Mouse (Mus musculus) myocyte (in vitro differentiated cells): ENCODE measurements around the gene Dyrk2. TPM values are rescaled to one million over a fixed set of nuclear protein-coding genes. Genes with fewer than 3 reads are reported as not detected.
A peak's percentile ranks its signal among the peaks of the same experiment; 100 is the strongest.

Experiments
- H3K27me3 ChIP-seq: one replicate; pipeline ENCODE4 v1.6.1; 2011; ENCODE audit not compliant: control insufficient read depth, insufficient read depth, insufficient read length
- H3K36me3 ChIP-seq: one replicate; pipeline ENCODE4 v1.6.1; 2011; ENCODE audit not compliant: control insufficient read depth, insufficient read depth
- H3K4me2 ChIP-seq: one replicate; pipeline ENCODE4 v1.6.1; 2011; ENCODE audit warnings: low read depth, control low read depth
- H3K4me3 ChIP-seq: one replicate; pipeline ENCODE4 v1.5.1; 2011; ENCODE audit warnings: mild to moderate bottlenecking, control low read depth, moderate library complexity
- H3K79me2 ChIP-seq: one replicate; pipeline ENCODE4 v1.6.1; 2011; ENCODE audit not compliant: control insufficient read depth, insufficient read depth
- H3ac ChIP-seq: one replicate; pipeline ENCODE4 v1.6.1; 2011; ENCODE audit not compliant: control insufficient read depth, insufficient read length
- CEBPB ChIP-seq: IDR thresholded peaks from 2 replicates; pipeline ENCODE4 v1.6.1; 2011; ENCODE audit warnings: mild to moderate bottlenecking, moderate library complexity; ENCODE audit not compliant: poor library complexity, insufficient read depth, severe bottlenecking
- E2F4 ChIP-seq: IDR thresholded peaks from one replicate; pipeline ENCODE4 v1.6.1; 2011; ENCODE audit warnings: mild to moderate bottlenecking, control low read depth, moderate library complexity; ENCODE audit not compliant: insufficient read depth
- MAX ChIP-seq: IDR thresholded peaks from one replicate; pipeline ENCODE4 v1.6.1; 2011; ENCODE audit warnings: low read depth, mild to moderate bottlenecking, control low read depth
- MYOD1 ChIP-seq, 3 experiments: IDR thresholded peaks; one replicate each; pipeline ENCODE4 v1.6.1; 2011; ENCODE audit warnings: control low read depth in 2 of 3, low read depth in 2 of 3, mild to moderate bottlenecking in 2 of 3, moderate library complexity in 1 of 3; ENCODE audit not compliant: insufficient read length in 2 of 3, control insufficient read depth in 1 of 3
- MYOG ChIP-seq, 3 experiments: IDR thresholded peaks; one replicate each; pipeline ENCODE4 v1.6.1; 2011; ENCODE audit warnings: control low read depth in 2 of 3, low read depth in 2 of 3, mild to moderate bottlenecking in 2 of 3; ENCODE audit not compliant: insufficient read length in 2 of 3, control insufficient read depth in 1 of 3, insufficient read depth in 1 of 3
- POLR2A ChIP-seq: IDR thresholded peaks from one replicate; pipeline ENCODE4 v1.6.1; 2011; ENCODE audit warnings: low read depth, mild to moderate bottlenecking, control low read depth, moderate library complexity; ENCODE audit not compliant: insufficient read length
- POLR2AphosphoS2 ChIP-seq: IDR thresholded peaks from one replicate; pipeline ENCODE4 v1.6.1; 2011; ENCODE audit warnings: low read depth, control low read depth; ENCODE audit not compliant: insufficient read length
- REST ChIP-seq: IDR thresholded peaks from one replicate; pipeline ENCODE4 v1.6.1; 2011; ENCODE audit warnings: mild to moderate bottlenecking, control low read depth, moderate library complexity; ENCODE audit not compliant: insufficient read depth, insufficient read length
- SRF ChIP-seq: IDR thresholded peaks from one replicate; pipeline ENCODE4 v1.6.1; 2011; ENCODE audit warnings: low read depth; ENCODE audit not compliant: control insufficient read depth, insufficient read length
- TCF12 ChIP-seq: IDR thresholded peaks from one replicate; pipeline ENCODE4 v1.6.1; 2011; ENCODE audit warnings: mild to moderate bottlenecking, control low read depth; ENCODE audit not compliant: poor library complexity, insufficient read depth, severe bottlenecking
- TCF3 ChIP-seq: IDR thresholded peaks from one replicate; pipeline ENCODE4 v1.6.1; 2011; ENCODE audit warnings: low read depth, control low read depth; ENCODE audit not compliant: insufficient read length
- USF1 ChIP-seq: IDR thresholded peaks from one replicate; pipeline ENCODE4 v1.6.1; 2011; ENCODE audit warnings: low read depth, mild to moderate bottlenecking, control low read depth, moderate library complexity
- polyA plus RNA-seq: library from polyadenylated mRNA; unstranded; fragments of >200 nt; fragmentation: generic; extraction: Trizol; gene quantifications from one replicate; pipeline ENCODE4 v1.2.1, GENCODE M21; 2012; ENCODE audit warnings: missing spikeins

The Dyrk2 gene
- polyA plus RNA-seq, 1 experiment: 24.2 TPM

DNA sequence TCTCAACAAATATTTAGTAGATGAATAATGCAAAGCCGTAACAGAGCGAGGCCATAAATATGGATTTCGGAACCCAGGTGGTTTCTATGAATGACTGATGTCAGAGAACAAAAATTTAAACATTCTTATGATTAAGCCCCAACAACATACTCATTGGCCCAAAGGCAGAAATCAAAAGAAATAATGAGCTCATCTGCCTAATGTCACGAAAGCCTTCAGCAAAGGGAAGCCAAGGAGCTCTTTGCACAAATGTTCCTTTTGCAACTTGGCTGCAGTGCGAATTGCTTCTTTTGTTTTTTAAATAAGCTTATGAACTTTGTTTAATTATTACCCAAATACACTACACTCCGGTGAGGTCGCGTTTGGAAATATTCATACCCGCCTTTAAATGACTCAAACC lies 29.4 kb downstream of the Dyrk2 start:
- TF ChIP-seq MYOD1 (IDR thresholded peaks at IDR 0.05; ENCODE audit: control insufficient read depth in 1 of 3, insufficient read length in 2 of 3, low read depth in 2 of 3): no peak
- no peak for TF ChIP-seq POLR2AphosphoS2
- no peak for TF ChIP-seq MAX
- TF ChIP-seq TCF3: no peak
- no peak for TF ChIP-seq SRF
- no peak for TF ChIP-seq CEBPB
- TF ChIP-seq POLR2A: no peak
- no peak for TF ChIP-seq E2F4
- no peak for TF ChIP-seq MYOG (IDR thresholded peaks at IDR 0.05; ENCODE audit: control insufficient read depth in 1 of 3, insufficient read depth in 1 of 3, insufficient read length in 2 of 3, low read depth in 2 of 3)
- TF ChIP-seq USF1: no peak
- no peak for TF ChIP-seq TCF12
- no peak for TF ChIP-seq REST
- Histone ChIP-seq H3K4me3 (no peak overlapping the region), H3ac (no peak overlapping the region), H3K36me3 (no peaks in the 10 kb centered on the region), H3K79me2 (no peaks in the 10 kb centered on the region), H3K4me2 (no peak overlapping the region), H3K27me3 (no peaks in the 10 kb centered on the region)

DNA sequence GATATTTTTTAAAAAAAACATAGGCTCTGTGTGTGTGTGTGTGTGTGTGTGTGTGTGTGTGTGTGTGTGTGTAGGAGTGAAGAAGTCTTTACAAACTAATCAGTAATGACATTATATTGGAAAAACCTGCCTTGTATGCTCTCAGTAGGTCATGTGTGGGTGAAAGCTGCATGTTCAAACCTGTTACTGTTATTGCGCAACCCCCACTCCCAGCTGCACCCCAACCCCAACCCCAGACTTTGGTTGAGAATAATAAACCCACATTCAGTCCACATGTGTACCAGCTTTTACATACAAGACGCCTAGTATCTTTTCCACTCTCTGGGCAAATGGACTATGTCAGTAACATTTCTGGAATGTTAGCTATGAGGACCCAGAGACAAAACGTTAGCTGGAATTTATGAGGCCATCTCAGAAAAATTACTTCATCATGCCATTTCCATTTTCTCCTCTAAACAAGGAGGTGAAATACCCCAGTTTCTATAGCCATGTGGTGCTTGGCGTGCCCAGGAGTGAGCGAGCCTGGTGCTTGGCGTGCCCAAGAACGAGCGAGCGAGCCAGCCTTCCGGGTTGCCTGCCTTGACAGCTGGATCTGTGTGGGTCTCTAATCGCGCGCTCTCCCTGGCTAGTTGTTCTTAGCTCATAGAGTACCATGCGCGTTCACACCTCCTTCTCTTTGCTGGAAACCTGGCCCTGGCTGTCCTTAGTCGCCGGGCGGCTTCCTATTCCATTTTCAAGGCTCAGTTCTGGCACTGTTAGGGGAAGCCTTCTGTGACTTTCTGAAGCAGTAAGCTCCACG lies 30.5 kb downstream of the Dyrk2 start:
- Histone ChIP-seq H3K27me3 (no peaks in the 10 kb centered on the region), H3K36me3 (no peaks in the 10 kb centered on the region), H3K4me3 (no peak overlapping the region), H3K4me2 (no peak overlapping the region), H3ac (no peak overlapping the region), H3K79me2 (no peaks in the 10 kb centered on the region)
- TF ChIP-seq TCF12 (no peak), MYOD1 (IDR thresholded peaks at IDR 0.05; ENCODE audit: control insufficient read depth in 1 of 3, insufficient read length in 2 of 3, low read depth in 2 of 3) (no peak), MYOG (IDR thresholded peaks at IDR 0.05; ENCODE audit: control insufficient read depth in 1 of 3, insufficient read depth in 1 of 3, insufficient read length in 2 of 3, low read depth in 2 of 3) (peak in 1 of 3 experiments; percentile 19), REST (no peak), POLR2AphosphoS2 (no peak), TCF3 (no peak), CEBPB (peak; percentile 86), POLR2A (no peak), USF1 (no peak), E2F4 (no peak), SRF (no peak), MAX (no peak)

DNA sequence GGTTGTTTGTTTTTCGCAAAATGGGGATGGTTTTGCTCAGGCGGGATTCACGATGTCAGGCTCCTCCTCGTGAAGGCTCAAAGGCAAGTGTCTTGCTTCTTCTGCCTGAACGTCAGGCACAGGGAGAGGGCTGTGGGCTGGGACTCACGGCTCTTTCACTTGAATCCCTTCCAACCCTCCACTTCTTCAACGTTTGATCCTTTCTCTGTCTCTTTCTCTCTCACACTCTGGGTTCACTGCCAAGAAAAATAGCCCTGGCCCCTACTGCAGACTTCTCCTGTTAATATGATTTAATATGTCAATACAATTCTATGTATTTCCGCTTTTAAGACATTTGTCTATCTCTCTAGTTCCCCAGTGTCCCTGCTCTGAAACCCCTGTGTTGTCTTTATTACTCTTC lies 32.4 kb downstream of the Dyrk2 start:
- H3K27me3 ChIP-seq: no peaks in the 10 kb centered on the region
- no peak overlapping the region for H3K4me2 ChIP-seq
- H3ac ChIP-seq: no peak overlapping the region
- no peak overlapping the region for H3K4me3 ChIP-seq
- no peaks in the 10 kb centered on the region for H3K79me2 ChIP-seq
- H3K36me3 ChIP-seq: no peaks in the 10 kb centered on the region
- TF ChIP-seq MYOG (IDR thresholded peaks at IDR 0.05; ENCODE audit: control insufficient read depth in 1 of 3, insufficient read depth in 1 of 3, insufficient read length in 2 of 3, low read depth in 2 of 3): no peak
- no peak for TF ChIP-seq TCF12
- TF ChIP-seq MYOD1 (IDR thresholded peaks at IDR 0.05; ENCODE audit: control insufficient read depth in 1 of 3, insufficient read length in 2 of 3, low read depth in 2 of 3): no peak
- TF ChIP-seq USF1: no peak
- TF ChIP-seq CEBPB: no peak
- no peak for TF ChIP-seq SRF
- no peak for TF ChIP-seq E2F4
- TF ChIP-seq MAX: no peak
- TF ChIP-seq POLR2AphosphoS2: no peak
- TF ChIP-seq TCF3: no peak
- no peak for TF ChIP-seq REST
- no peak for TF ChIP-seq POLR2A

DNA sequence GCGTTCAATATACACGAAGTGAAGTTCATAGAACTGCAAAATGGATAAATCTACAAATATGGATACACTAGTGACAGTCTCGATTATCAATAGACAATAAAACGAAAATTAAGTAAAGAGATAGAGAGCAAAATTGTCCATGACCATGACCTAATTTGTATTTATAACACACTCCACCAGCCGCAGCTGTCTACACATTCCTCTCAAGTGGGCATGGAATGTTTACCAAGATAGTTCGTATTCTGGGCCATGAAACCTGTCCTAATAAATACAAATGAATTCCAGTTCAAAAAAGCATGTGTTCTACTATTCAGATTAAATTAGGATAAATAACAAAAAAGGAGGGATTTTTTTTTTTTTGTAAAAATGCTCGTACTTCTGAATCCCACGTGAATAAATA lies 38.8 kb downstream of the Dyrk2 start:
- Histone ChIP-seq H3K36me3 (no peaks in the 10 kb centered on the region), H3K4me2 (no peak overlapping the region), H3ac (no peak overlapping the region), H3K79me2 (no peaks in the 10 kb centered on the region), H3K27me3 (no peaks in the 10 kb centered on the region), H3K4me3 (no peak overlapping the region)
- TF ChIP-seq MYOG (IDR thresholded peaks at IDR 0.05; ENCODE audit: control insufficient read depth in 1 of 3, insufficient read depth in 1 of 3, insufficient read length in 2 of 3, low read depth in 2 of 3): peak in 1 of 3 experiments; percentile 64
- TF ChIP-seq POLR2A: no peak
- no peak for TF ChIP-seq E2F4
- TF ChIP-seq TCF3: no peak
- TF ChIP-seq CEBPB: no peak
- TF ChIP-seq SRF: no peak
- TF ChIP-seq TCF12: peak; percentile 9
- peak in 2 of 3 experiments; percentile 9 to 29 for TF ChIP-seq MYOD1 (IDR thresholded peaks at IDR 0.05; ENCODE audit: control insufficient read depth in 1 of 3, insufficient read length in 2 of 3, low read depth in 2 of 3)
